Mouse (Mus musculus) olfactory bulb, adult 2 months (tissue): ENCODE measurements around the gene 4833420G17Rik. TPM values are rescaled to one million over a fixed set of nuclear protein-coding genes. Genes with fewer than 3 reads are reported as not detected.
"Not testable (repeated sequence)": the region's sequence is repeated elsewhere in the genome, so short reads cannot be mapped to it uniquely, and the experiment has no call there.

ENCODE experiments used
- H3K27ac ChIP-seq: fragments of 200-500 bp; 2 replicates; pipeline ENCODE4 v1.5.1; 2012; ENCODE audit warnings: low read depth, low read length; ENCODE audit not compliant: insufficient read depth
- H3K4me1 ChIP-seq: fragments of 200-500 bp; 2 replicates; pipeline ENCODE4 v1.6.1; 2012; ENCODE audit warnings: low read length; ENCODE audit not compliant: control insufficient read depth, insufficient read depth
- H3K4me3 ChIP-seq: fragments of 200-500 bp; 2 replicates; pipeline ENCODE4 v1.5.1; 2012; ENCODE audit warnings: mild to moderate bottlenecking, low read depth, low read length, moderate library complexity; ENCODE audit not compliant: insufficient read depth
- CTCF ChIP-seq: fragments of 200-500 bp; IDR thresholded peaks from 2 replicates; pipeline ENCODE4 v1.5.1; 2012; ENCODE audit warnings: low read depth, mild to moderate bottlenecking, low read length, moderate library complexity; ENCODE audit not compliant: insufficient read depth
- POLR2A ChIP-seq: fragments of 200-500 bp; IDR thresholded peaks from 2 replicates; pipeline ENCODE4 v1.6.1; 2012; ENCODE audit warnings: mild to moderate bottlenecking, low read depth, low read length, moderate library complexity; ENCODE audit not compliant: insufficient read depth
- WGBS: fragments of 180-500 bp; shearing (Covaris S2); methylation state at CpG from one replicate; pipeline ENCODE4 v1.1.7; 2018; 5-methylcytosine and 5-hydroxymethylcytosine counted together
- polyA plus RNA-seq: library from polyadenylated mRNA; stranded (reverse); fragments of >200 nt; gene quantifications from 2 replicates; pipeline ENCODE4 v1.2.4, GENCODE M21; 2012; ENCODE audit warnings: low replicate concordance; ENCODE audit not compliant: missing spikeins, insufficient read depth, insufficient read length

Gene 4833420G17Rik
- polyA plus RNA-seq, 1 experiment, result 185 TPM

DNA sequence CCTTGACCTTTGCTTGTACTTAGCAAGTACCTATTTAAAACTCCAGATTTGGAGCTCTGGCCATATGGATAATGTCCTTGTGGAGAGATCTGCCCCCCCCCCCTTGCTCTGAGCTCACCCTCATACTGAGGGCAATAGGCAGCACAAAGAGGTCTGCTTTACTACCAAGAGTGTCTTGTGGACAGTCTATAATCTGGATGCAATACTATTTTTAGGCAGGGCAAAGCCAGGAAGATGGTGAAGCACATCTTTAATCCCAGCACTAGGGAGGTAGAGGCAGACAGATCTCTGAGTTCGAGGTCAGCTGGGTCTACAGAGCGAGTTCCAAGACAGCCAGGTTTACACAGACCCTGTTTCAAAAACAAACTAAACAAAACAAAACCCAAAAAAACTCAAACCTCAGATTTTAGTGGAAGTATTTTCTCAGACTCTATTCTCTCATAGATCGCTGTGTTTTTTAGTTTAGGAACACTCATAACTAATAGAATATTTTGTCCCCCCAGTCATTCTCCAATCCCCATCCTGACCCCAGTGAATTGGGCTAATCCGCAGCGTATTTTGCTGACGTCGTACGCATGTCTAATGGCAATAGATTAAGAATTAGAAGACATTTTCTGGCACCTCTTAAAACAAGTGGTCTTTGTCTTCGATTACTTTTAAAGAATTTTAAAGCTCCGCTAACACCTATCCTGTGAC is 520 bp upstream of the 4833420G17Rik start:
- Histone ChIP-seq H3K27ac (peak overlapping the region; percentile 39; the same call in 1 of the 2 replicates), H3K4me3 (peak overlapping the region; percentile 83), H3K4me1 (peaks cover 2% of the 10 kb centered on the region; the same call in 1 of the 2 replicates)
- TF ChIP-seq POLR2A, result no peak
- no peak for TF ChIP-seq CTCF
- WGBS, result 2% methylated on average over 10 of the region's 10 CpGs

DNA sequence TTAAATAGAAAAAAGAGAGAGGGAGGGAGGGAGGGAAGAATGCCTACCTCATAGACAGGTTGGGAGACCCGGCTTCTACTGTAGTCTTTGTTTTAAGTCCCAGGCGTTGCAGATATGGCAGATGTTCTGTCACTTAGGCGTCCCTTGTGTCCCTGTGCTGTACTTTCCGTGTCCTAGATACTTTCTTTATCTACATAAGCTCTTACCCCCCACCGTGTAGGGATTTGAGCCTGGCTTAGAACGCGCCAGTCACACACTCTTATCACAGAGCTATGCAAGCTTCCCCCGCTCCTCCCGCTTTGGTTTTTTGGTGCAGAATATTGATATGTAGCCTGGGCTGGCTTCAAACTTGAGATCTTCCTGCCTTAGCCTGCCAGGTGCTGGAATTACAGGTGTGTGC is 14.1 kb downstream of the 4833420G17Rik start:
- 89% methylated on average over 9 of the region's 9 CpGs for WGBS
- no peaks in the 10 kb centered on the region for H3K4me1 ChIP-seq
- no peak overlapping the region for H3K27ac ChIP-seq
- TF ChIP-seq CTCF (no peak), POLR2A (no peak)
- H3K4me3 ChIP-seq, result no peak overlapping the region

DNA sequence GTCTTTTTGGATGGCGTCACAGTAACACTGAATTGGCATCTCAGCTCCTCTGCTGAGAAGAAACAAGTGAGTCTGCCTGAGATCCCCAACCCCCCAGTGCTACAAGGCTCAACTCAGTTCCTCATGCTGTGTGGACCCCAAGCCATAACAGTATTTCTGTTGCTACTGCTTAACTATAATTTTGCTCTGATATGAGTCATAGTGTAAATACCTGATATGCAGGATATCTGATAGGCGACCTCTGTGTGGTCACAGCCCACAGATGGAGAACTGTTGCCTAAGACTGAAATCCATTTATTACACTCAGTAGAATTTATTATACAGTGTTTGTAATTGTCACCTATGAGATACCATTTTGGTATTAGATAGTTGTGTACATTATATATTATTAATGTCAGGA is 15.2 kb downstream of the 4833420G17Rik start:
- TF ChIP-seq CTCF, result no peak
- no peak for TF ChIP-seq POLR2A
- H3K4me3 ChIP-seq, result no peak overlapping the region
- H3K4me1 ChIP-seq, result no peaks in the 10 kb centered on the region
- 94% methylated on average over 2 of the region's 2 CpGs for WGBS
- H3K27ac ChIP-seq, result no peak overlapping the region

DNA sequence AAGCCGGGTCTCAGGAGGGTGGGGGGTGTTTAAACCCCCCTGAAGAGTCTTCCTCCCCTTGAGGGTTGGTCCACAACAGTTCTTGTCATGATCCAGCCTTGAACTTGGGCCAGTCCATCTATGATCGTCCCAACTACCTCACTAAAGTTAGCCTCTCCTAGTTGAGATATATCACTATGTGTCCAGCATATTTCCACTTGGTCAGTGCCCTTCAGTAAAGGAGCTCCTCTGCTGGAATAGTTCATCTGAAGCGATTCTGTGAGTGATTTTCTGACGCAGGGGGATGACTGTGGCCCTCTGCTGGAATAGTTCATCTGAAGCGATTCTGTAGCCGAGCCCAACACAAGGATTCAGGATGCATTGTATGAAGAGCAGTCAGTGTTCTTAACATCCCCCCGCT is 24.8 kb downstream of the 4833420G17Rik start:
- peaks cover 2% of the 10 kb centered on the region; the same call in 1 of the 2 replicates for H3K4me1 ChIP-seq
- no peak overlapping the region for H3K27ac ChIP-seq
- H3K4me3 ChIP-seq, result no peak overlapping the region
- TF ChIP-seq POLR2A (no peak), CTCF (no peak)
- 38% methylated on average over 7 of the region's 7 CpGs for WGBS

DNA sequence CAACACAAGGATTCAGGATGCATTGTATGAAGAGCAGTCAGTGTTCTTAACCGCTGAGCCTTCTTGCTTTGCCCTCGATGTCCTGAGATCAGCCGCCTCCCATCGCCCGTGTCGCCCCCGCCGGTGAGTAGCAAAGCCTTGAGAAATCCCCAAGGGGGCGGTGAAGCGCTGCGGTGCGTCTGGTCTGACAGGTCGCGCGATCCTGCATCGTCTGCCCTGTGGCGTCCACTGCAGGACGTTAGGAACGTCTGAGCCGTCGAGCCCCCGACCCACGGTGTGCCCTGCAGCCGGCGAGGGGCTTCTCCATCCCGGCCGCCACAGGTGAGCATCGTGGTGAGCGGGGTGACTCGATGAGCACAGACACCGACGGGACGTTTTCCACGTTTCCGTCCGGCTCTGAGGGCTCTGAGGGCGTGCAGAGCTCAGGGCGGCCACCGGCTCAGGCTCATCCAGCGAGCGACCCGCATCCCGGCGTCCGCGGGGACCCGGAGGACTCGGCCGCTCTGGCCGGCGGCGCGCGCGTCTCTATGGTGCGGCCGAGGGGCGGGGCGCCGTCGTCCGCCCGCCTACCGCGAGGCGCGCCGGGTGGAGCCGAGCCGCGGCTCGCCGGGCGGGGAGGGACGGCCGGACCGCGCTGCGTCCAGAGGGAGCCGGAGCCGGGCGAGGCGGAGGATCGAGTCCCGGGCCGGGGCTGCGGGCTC is 25.5 kb downstream of the 4833420G17Rik start, which contains the start of the genes Tmem267 and 3110070M22Rik:
Gene Tmem267, plus strand, starts transcription at position 160 of the 701 bp plus-strand sequence.
Gene 3110070M22Rik, minus strand, starts transcription at position 504 of the 701 bp plus-strand sequence.
- WGBS, result 68% methylated on average over 87 of the region's 87 CpGs
- TF ChIP-seq CTCF (0 out of 2 replicates have a peak, but pooled peaks have one; percentile 7), POLR2A (peak; percentile 84)
- Histone ChIP-seq H3K27ac (peak within 1 kb of the TSS; percentile 88), H3K4me1 (peaks cover 2% of the 10 kb centered on the region; the same call in 1 of the 2 replicates), H3K4me3 (no peak within 1 kb of the TSS)

DNA sequence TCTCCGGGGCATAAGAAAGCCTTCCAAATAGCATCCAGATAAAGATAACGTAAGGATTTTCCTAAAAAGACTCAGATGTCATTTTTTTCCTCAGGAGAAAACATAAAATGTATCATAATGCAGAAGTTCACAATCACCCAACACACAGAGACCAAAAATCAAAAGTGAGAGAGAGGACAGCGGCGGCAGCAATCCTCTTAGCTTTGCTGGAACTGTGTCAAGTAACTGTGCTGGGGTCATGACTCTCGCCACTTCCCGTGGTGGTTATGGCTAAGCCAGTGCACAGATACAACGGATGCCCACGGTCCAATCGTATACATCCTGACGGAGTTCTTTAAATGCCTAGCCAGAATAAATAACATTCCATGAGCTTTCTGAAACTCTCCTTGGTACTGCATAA is 29.5 kb downstream of the 4833420G17Rik start:
- not testable (repeated sequence) for H3K4me3 ChIP-seq, H3K4me1 ChIP-seq, H3K27ac ChIP-seq
- WGBS, result 92% methylated on average over 10 of the region's 10 CpGs

DNA sequence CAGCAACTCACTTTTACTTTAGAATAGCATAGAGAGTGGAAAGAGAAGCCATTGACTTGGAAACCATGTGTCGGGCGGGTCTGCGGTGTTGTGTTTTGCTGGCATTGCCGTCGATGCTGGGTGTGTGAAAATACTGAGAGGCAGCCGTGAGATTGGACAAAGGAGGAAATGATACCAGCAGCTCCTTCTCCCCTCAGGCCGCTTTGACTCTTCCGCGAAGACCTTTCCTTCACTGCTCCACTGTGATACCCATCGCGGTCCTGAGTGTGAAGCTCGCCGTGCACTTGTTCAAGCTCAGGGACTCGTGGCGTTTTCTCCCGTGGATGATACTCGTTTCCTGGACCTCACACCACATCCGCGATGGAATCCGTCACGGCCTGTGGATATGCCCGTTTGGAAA is 32.4 kb downstream of the 4833420G17Rik start:
- H3K4me1 ChIP-seq, H3K4me3 ChIP-seq, H3K27ac ChIP-seq: not testable (repeated sequence)
- 96% methylated on average over 13 of the region's 22 CpGs for WGBS

Other genes starting within 250 kb of the 4833420G17Rik start
- gene Paip1, start 34.2 kb upstream of the 4833420G17Rik start, polyA plus RNA-seq, result 465 TPM in 1 of 2 replicates, not detected in the other
- not detected in 2 replicates for gene Tmem267, start 25.3 kb downstream of the 4833420G17Rik start, polyA plus RNA-seq
- not detected in 2 replicates for gene 3110070M22Rik, start 25.6 kb downstream of the 4833420G17Rik start, polyA plus RNA-seq
- gene Ccl28, start 161.1 kb downstream of the 4833420G17Rik start, polyA plus RNA-seq, result not detected in 2 replicates
- not detected in 2 replicates for gene Hmgcs1, start 227.6 kb downstream of the 4833420G17Rik start, polyA plus RNA-seq